Mouse (Mus musculus): ENCODE measurements at regions not wholly inside any gene's neighbourhood (a gene's known extent, or its start where the extent isn't known, plus 50 kb on each side); places are given as distances from the start of the nearest gene placed in this dataset.
A peak's percentile ranks its signal among the peaks of the same experiment; 100 is the strongest.

GRCm38 (mm10) chr10:46712690-46713089, 1135.1 kb downstream of the Hace1 start:
- Histone ChIP-seq H3K4me1 (ENCODE audit: control insufficient read depth in 1 of 2, insufficient read depth in 2 of 2) (no peaks in the 10 kb centered on the region), H3K4me3 (replicated peaks in 1 of 3; ENCODE audit: low read depth in 2 of 3, low read length in 2 of 3, poor library complexity in 1 of 3) (no peak overlapping the region), H3K4me2 (ENCODE audit: insufficient read depth, low read depth, poor library complexity, severe bottlenecking) (no peak overlapping the region), H3K36me3 (replicated peaks in 1 of 2; ENCODE audit: control insufficient read depth in 1 of 2, insufficient read depth in 1 of 2, low read length in 1 of 2) (no peaks in the 10 kb centered on the region), H3K9ac (ENCODE audit: insufficient read depth, low read depth) (no peak overlapping the region), H3K79me2 (replicated peaks; ENCODE audit: control insufficient read depth, extremely low read depth, insufficient read depth, poor library complexity, severe bottlenecking) (no peaks in the 10 kb centered on the region), H3K9me3 (replicated peaks; ENCODE audit: low read length) (no peaks in the 10 kb centered on the region), H3K27ac (ENCODE audit: insufficient read depth, low read depth) (no peak overlapping the region), H3K27me3 (replicated peaks) (no peaks in the 10 kb centered on the region)
- DNase-seq (ENCODE audit: extremely low read depth): no peak
- dilution Hi-C loops (cut with MboI; ENCODE audit: extremely low pct_ligation_motif_present, extremely low pct_unique_long_range_greater_than_20kb, low sequenced_read_pairs): no loop called here
- TF ChIP-seq USF1 (IDR thresholded peaks at IDR 0.05; ENCODE audit: low read depth, low read length): no peak
- no peak for TF ChIP-seq ETS1 (conservative IDR thresholded peaks at IDR 0.05; ENCODE audit: low read depth, low read length)
- TF ChIP-seq RAD21 (IDR thresholded peaks at IDR 0.05; ENCODE audit: low read depth, low read length): no peak
- no peak for TF ChIP-seq JUN (IDR thresholded peaks at IDR 0.05; ENCODE audit: insufficient read depth, low read depth, low read length)
- no peak for TF ChIP-seq KAT2A (IDR thresholded peaks at IDR 0.05; ENCODE audit: insufficient replicate concordance, low read length)
- TF ChIP-seq CHD1 (IDR thresholded peaks at IDR 0.05; ENCODE audit: low read depth, low read length): no peak
- in situ Hi-C loops (cut with MboI; ENCODE audit: low pct_ligation_motif_present, low pct_unique_long_range_greater_than_20kb, low sequenced_read_pairs): no loop called here

GRCm38 (mm10) chr10:46718349-46719087, 1140.9 kb downstream of the Hace1 start:
- DNase-seq (ENCODE audit: extremely low read depth): no peak
- Histone ChIP-seq H3K79me2 (replicated peaks; ENCODE audit: control insufficient read depth, extremely low read depth, insufficient read depth, poor library complexity, severe bottlenecking) (no peaks in the 10 kb centered on the region), H3K27ac (ENCODE audit: insufficient read depth, low read depth) (no peak overlapping the region), H3K9me3 (replicated peaks; ENCODE audit: low read length) (no peaks in the 10 kb centered on the region), H3K4me3 (replicated peaks in 1 of 3; ENCODE audit: low read depth in 2 of 3, low read length in 2 of 3, poor library complexity in 1 of 3) (no peak overlapping the region), H3K27me3 (replicated peaks) (no peaks in the 10 kb centered on the region), H3K36me3 (replicated peaks in 1 of 2; ENCODE audit: control insufficient read depth in 1 of 2, insufficient read depth in 1 of 2, low read length in 1 of 2) (no peaks in the 10 kb centered on the region), H3K9ac (ENCODE audit: insufficient read depth, low read depth) (no peak overlapping the region), H3K4me1 (ENCODE audit: control insufficient read depth in 1 of 2, insufficient read depth in 2 of 2) (peaks cover 0 to under 1% of the 10 kb centered on the region in 2 experiments; a peak in 1 of 4 replicates), H3K4me2 (ENCODE audit: insufficient read depth, low read depth, poor library complexity, severe bottlenecking) (no peak overlapping the region)
- dilution Hi-C loops (cut with MboI; ENCODE audit: extremely low pct_ligation_motif_present, extremely low pct_unique_long_range_greater_than_20kb, low sequenced_read_pairs): no loop called here
- in situ Hi-C loops (cut with MboI; ENCODE audit: low pct_ligation_motif_present, low pct_unique_long_range_greater_than_20kb, low sequenced_read_pairs): no loop called here
- TF ChIP-seq CTCF (conservative IDR thresholded peaks at IDR 0.05 in 1 of 2, IDR thresholded peaks at IDR 0.05 in 1 of 2; ENCODE audit: low read depth in 2 of 2, low read length in 2 of 2) (no peak), KAT2A (IDR thresholded peaks at IDR 0.05; ENCODE audit: insufficient replicate concordance, low read length) (no peak), EP300 (IDR thresholded peaks at IDR 0.05; ENCODE audit: low read length) (0 out of 2 replicates have a peak, but pooled peaks have one; percentile 22)

DNA sequence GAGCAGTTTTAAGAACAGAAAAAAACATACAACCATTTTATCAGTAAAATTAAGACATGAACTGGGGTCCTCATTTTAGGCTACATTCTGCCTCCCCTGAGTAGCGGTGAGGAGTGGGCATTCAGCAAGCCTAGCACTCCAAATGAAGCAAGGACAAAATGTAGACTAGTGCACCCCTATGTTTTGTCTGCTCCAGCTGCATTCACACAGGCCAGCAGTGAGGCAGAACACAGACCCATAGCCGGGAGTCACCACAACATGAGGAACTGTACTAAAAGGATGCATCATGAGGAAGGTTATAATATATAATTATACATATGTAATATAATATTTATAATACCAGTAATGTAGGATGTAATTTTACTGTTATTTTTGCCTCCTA, 1141.5 kb downstream of the Hace1 start:
- Histone ChIP-seq H3K9ac (ENCODE audit: insufficient read depth, low read depth) (no peak overlapping the region), H3K27ac (ENCODE audit: insufficient read depth, low read depth) (no peak overlapping the region), H3K9me3 (replicated peaks; ENCODE audit: low read length) (no peaks in the 10 kb centered on the region), H3K27me3 (replicated peaks) (no peaks in the 10 kb centered on the region), H3K79me2 (replicated peaks; ENCODE audit: control insufficient read depth, extremely low read depth, insufficient read depth, poor library complexity, severe bottlenecking) (no peaks in the 10 kb centered on the region), H3K4me2 (ENCODE audit: insufficient read depth, low read depth, poor library complexity, severe bottlenecking) (no peak overlapping the region), H3K4me1 (ENCODE audit: control insufficient read depth in 1 of 2, insufficient read depth in 2 of 2) (peaks cover 0 to 4% of the 10 kb centered on the region in 2 experiments; a peak in 1 of 4 replicates), H3K4me3 (replicated peaks in 1 of 3; ENCODE audit: low read depth in 2 of 3, low read length in 2 of 3, poor library complexity in 1 of 3) (no peak overlapping the region), H3K36me3 (replicated peaks in 1 of 2; ENCODE audit: control insufficient read depth in 1 of 2, insufficient read depth in 1 of 2, low read length in 1 of 2) (no peaks in the 10 kb centered on the region)
- DNase-seq (ENCODE audit: extremely low read depth): no peak
- dilution Hi-C loops (cut with MboI; ENCODE audit: extremely low pct_ligation_motif_present, extremely low pct_unique_long_range_greater_than_20kb, low sequenced_read_pairs) (no loop called here), in situ Hi-C loops (cut with MboI; ENCODE audit: low pct_ligation_motif_present, low pct_unique_long_range_greater_than_20kb, low sequenced_read_pairs) (no loop called here)
- TF ChIP-seq CTCF (conservative IDR thresholded peaks at IDR 0.05 in 1 of 2, IDR thresholded peaks at IDR 0.05 in 1 of 2; ENCODE audit: low read depth in 2 of 2, low read length in 2 of 2) (no peak), ETS1 (conservative IDR thresholded peaks at IDR 0.05; ENCODE audit: low read depth, low read length) (no peak), ZNF384 (IDR thresholded peaks at IDR 0.05; ENCODE audit: low read depth, low read length) (no peak), MYC (IDR thresholded peaks at IDR 0.05; ENCODE audit: low read depth, low read length) (no peak), NRF1 (IDR thresholded peaks at IDR 0.05; ENCODE audit: low read depth, low read length) (no peak), CHD1 (IDR thresholded peaks at IDR 0.05; ENCODE audit: low read depth, low read length) (no peak), MXI1 (IDR thresholded peaks at IDR 0.05; ENCODE audit: low read depth, low read length) (no peak), UBTF (IDR thresholded peaks at IDR 0.05; ENCODE audit: low read depth, low read length) (no peak)

All from CH12.LX (cell line).